Comparison of ENCODE assay signal across 30 mouse cellular contexts in genomic region chr12:98724224-98724623, GRCm38 (mm10).
"Had no signal": no experiment of that assay in that cellular context is flagged by ENCODE, and none has a peak within 500 bp of the region (broad histone marks: within the 10 kb centered on the region; RNA-seq: fewer than 3 reads in every experiment).

No protein-coding gene starts in this region.

- H3K27me3 ChIP-seq: heart, embryonic 12.5 days; heart, embryonic 13.5 days; heart, embryonic 15.5 days; hindbrain, embryonic 12.5 days; hindbrain, embryonic 13.5 days; hindbrain, embryonic 15.5 days; intestine, embryonic 15.5 days; kidney, embryonic 15.5 days had no signal

- H3K9me3 ChIP-seq: heart, embryonic 10.5 days; heart, embryonic 13.5 days; heart, embryonic 15.5 days; hindbrain, embryonic 10.5 days; hindbrain, embryonic 12.5 days; hindbrain, embryonic 13.5 days; hindbrain, embryonic 15.5 days; intestine, embryonic 15.5 days; kidney, embryonic 15.5 days had no signal

- H3K9ac ChIP-seq: heart, embryonic 12.5 days; heart, embryonic 13.5 days; heart, embryonic 15.5 days; hindbrain, embryonic 12.5 days; hindbrain, embryonic 13.5 days; hindbrain, embryonic 14.5 days; hindbrain, embryonic 15.5 days; intestine, embryonic 15.5 days; kidney, embryonic 15.5 days had no signal

- H3K27ac ChIP-seq: heart, embryonic 10.5 days; heart, embryonic 13.5 days; heart, embryonic 15.5 days; hindbrain, embryonic 10.5 days; hindbrain, embryonic 12.5 days; hindbrain, embryonic 13.5 days; hindbrain, embryonic 14.5 days; hindbrain, embryonic 15.5 days; hindbrain, postnatal 0 days; intestine, embryonic 15.5 days; kidney, embryonic 15.5 days; kidney, postnatal 0 days; layer of hippocampus, adult 2 months had no signal

- H3K36me3 ChIP-seq: heart, embryonic 15.5 days; hindbrain, embryonic 12.5 days; hindbrain, embryonic 13.5 days; hindbrain, embryonic 15.5 days; intestine, embryonic 15.5 days had no signal

- ATAC-seq: hindbrain, embryonic 16.5 days; hindbrain, postnatal 0 days; inflammation-experienced regulatory T-cells, adult 6 months had no signal

- H3K4me1 ChIP-seq: hindbrain, embryonic 10.5 days had no signal

- DNase-seq: heart, postnatal 10 days; heart, postnatal 14 days; heart, postnatal 36 days; heart, postnatal 4 days; kidney, adult 11 months; kidney, adult 18-20 months; kidney, adult 8-10 months; kidney, postnatal 10 days; kidney, postnatal 14 days; kidney, postnatal 25 days; kidney, postnatal 4 days; layer of hippocampus, adult 9-11 months; layer of hippocampus, postnatal 36 days had no signal

- H3K4me3 ChIP-seq: heart, embryonic 10.5 days; heart, embryonic 12.5 days; heart, embryonic 13.5 days; heart, embryonic 15.5 days; hindbrain, embryonic 10.5 days; hindbrain, embryonic 12.5 days; hindbrain, embryonic 13.5 days; hindbrain, embryonic 15.5 days; intestine, embryonic 15.5 days; kidney, embryonic 15.5 days; layer of hippocampus, adult 2 months had no signal

- H3K4me2 ChIP-seq: heart, embryonic 11.5 days; heart, embryonic 12.5 days; heart, embryonic 13.5 days; heart, embryonic 15.5 days; hindbrain, embryonic 12.5 days; hindbrain, embryonic 13.5 days; hindbrain, embryonic 14.5 days; hindbrain, embryonic 15.5 days; intestine, embryonic 15.5 days; kidney, embryonic 15.5 days had no signal
